Mouse (Mus musculus): ENCODE measurements around the gene Slc39a10.

DNA sequence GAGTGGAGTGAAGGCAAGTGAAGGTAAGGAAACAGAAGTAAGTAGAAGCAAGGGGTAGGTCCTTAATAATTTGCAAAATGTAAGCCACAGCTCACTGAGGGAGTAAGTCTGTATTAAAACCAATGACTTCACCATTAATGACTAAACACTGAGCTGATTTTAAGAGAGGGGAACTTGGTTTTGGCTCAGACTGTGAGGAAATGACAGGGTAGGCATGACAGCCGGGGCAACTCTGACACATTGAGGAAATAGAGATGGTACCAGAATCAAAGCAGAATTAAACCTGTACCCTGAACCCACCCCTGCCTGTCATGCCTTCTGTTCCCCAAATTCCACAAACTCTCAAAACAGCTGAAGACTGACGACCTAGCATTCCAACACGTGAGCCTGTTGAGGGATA, 18.9 kb downstream of the Slc39a10 start:
- TF ChIP-seq CTCF (IDR thresholded peaks at IDR 0.05; ENCODE audit: control insufficient read depth, insufficient read depth, low read length) (no peak), POLR2A (IDR thresholded peaks at IDR 0.05; ENCODE audit: borderline replicate concordance, control insufficient read depth, low read depth, low read length) (no peak)
